Mouse (Mus musculus): Measurements from ENCODE around the gene Parp8. TPM values are rescaled to one million over a fixed set of nuclear protein-coding genes. Genes with fewer than 3 reads are reported as not detected.

The Parp8 gene
- total and polyA plus RNA-seq, 3 experiments, result 7.9 to 9.5 (median 9.2) TPM

DNA sequence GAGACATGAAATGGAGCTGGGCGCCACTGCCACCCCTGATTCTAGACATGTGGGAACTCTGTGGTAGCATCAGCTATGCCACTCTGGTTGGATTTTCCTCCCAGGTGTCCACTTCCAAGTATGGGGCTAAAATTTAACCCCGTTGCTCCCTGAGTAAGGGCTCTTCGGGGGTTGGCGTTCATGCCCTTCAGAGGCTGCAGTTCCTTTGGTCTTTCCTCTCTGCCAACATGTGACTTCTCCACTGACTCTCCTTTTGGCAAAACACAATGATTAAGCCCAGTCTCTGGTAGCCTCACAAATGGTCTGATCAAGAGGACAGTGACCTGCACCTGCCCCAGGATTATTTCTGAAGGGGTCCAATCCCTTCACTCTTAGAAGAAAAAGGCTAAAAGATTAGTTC lies 56.4 kb downstream of the Parp8 start:
- Histone ChIP-seq H3K36me3 (ENCODE audit: control insufficient read depth, insufficient read depth, low read length) (no peaks in the 10 kb centered on the region; the same call in 1 of the 2 replicates), H3K27me3 (ENCODE audit: control insufficient read depth, insufficient read depth, low read length) (no peaks in the 10 kb centered on the region), H3K4me3 (no peak overlapping the region), H3K27ac (no peak overlapping the region), H3K9ac (ENCODE audit: low read depth, low read length) (no peak overlapping the region), H3K4me1 (ENCODE audit: control insufficient read depth, insufficient read depth, low read length) (peaks cover 2% of the 10 kb centered on the region), H3K79me2 (replicated peaks; ENCODE audit: control insufficient read depth, insufficient read depth, low read length) (peaks cover 1% of the 10 kb centered on the region; the same call in 1 of the 2 replicates)
- intact Hi-C loops (cut with DNase I), result no loop called here
- WGBS, result 96% methylated on average over 4 of the region's 4 CpGs
- TF ChIP-seq EP300 (IDR thresholded peaks at IDR 0.05; ENCODE audit: insufficient read depth, low read depth, low read length), result no peak
- no peak for TF ChIP-seq POLR2A (IDR thresholded peaks at IDR 0.05; ENCODE audit: insufficient read depth, low read depth, low read length)
- no peak for TF ChIP-seq CTCF (IDR thresholded peaks at IDR 0.05)
- DNase-seq, result no peak

DNA sequence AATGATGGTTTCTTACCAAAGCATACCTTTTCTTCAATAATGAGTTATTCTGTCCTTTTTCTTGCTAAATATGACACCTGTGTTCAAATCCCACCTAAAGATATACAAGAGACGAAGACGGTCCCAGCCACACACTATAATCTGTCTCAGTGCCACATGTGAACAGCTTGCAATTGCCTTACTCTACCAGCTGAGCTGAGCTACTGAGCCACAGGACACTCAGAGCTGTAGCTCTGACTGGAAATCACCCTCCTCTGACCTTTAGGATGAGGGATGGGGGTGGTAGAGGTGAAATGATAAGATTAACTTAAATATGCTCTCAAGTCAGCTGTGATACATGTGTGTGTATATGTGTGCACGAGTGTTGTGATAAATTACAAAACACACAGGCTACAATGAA lies 57.9 kb downstream of the Parp8 start:
- Histone ChIP-seq H3K36me3 (ENCODE audit: control insufficient read depth, insufficient read depth, low read length) (no peaks in the 10 kb centered on the region; the same call in none of the 2 replicates), H3K4me3 (no peak overlapping the region), H3K79me2 (replicated peaks; ENCODE audit: control insufficient read depth, insufficient read depth, low read length) (peaks cover 1% of the 10 kb centered on the region; the same call in 1 of the 2 replicates), H3K9ac (ENCODE audit: low read depth, low read length) (no peak overlapping the region), H3K27me3 (ENCODE audit: control insufficient read depth, insufficient read depth, low read length) (no peaks in the 10 kb centered on the region), H3K4me1 (ENCODE audit: control insufficient read depth, insufficient read depth, low read length) (peaks cover 4% of the 10 kb centered on the region), H3K27ac (no peak overlapping the region)
- no peak for DNase-seq
- TF ChIP-seq CTCF (IDR thresholded peaks at IDR 0.05), result no peak
- TF ChIP-seq EP300 (IDR thresholded peaks at IDR 0.05; ENCODE audit: insufficient read depth, low read depth, low read length), result no peak
- TF ChIP-seq POLR2A (IDR thresholded peaks at IDR 0.05; ENCODE audit: insufficient read depth, low read depth, low read length), result no peak
- 76% methylated on average over 3 of the region's 3 CpGs for WGBS
- intact Hi-C loops (cut with DNase I), result no loop called here

DNA sequence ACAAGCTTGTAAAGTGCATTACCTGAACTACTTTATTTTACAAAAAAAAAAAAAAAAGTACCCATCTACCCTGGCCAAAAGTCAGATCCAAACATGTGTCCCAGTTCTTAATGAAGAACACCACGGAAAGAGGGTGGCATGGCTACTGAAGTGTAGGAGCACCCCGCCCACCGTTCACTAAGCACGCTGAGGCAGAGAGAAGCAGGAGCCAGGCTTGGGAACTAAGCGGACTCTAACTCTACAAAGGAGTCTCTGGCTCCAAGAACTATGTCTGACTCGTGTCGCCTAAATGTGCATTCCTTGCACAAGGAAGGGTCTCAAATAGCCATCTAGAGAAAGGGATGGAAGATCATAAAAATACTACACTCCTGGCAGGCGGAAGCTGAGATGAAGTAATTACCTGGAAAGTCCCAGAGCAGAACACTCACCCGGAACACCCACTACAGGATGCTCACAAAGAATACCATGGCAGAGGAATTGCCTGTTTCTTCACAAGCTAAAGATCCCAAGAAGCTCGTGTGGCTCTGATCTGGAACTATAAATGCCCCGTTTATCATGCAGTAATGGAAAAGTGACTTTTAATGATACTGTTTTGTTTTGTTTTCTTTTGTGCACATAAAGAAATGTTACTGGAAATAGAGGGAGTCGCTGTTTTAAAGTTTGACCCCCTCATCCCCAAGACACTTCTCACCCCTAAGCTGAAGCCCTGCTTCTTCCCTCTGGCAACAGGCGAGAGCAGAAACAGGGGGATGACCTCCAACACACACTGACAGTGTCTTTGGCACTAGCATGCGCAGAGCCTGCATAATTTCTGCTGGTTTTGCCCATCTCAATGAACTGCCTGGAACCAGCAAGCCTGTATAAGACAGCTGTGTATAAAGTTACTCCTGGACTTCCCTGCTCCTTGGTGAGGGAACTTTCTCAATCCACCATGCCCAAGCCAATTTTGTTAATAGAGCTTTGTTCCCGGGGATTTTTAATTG lies 62.6 kb downstream of the Parp8 start:
- WGBS, result 66% methylated on average over 15 of the region's 15 CpGs
- TF ChIP-seq CTCF (IDR thresholded peaks at IDR 0.05) (no peak), POLR2A (IDR thresholded peaks at IDR 0.05; ENCODE audit: insufficient read depth, low read depth, low read length) (no peak), EP300 (IDR thresholded peaks at IDR 0.05; ENCODE audit: insufficient read depth, low read depth, low read length) (no peak)
- H3K79me2 ChIP-seq (replicated peaks; ENCODE audit: control insufficient read depth, insufficient read depth, low read length), result peaks cover 1% of the 10 kb centered on the region; the same call in 1 of the 2 replicates
- no peak overlapping the region for H3K4me3 ChIP-seq
- DNase-seq, result no peak
- no peaks in the 10 kb centered on the region; the same call in 1 of the 2 replicates for H3K36me3 ChIP-seq (ENCODE audit: control insufficient read depth, insufficient read depth, low read length)
- H3K9ac ChIP-seq (ENCODE audit: low read depth, low read length), result no peak overlapping the region
- intact Hi-C loops (cut with DNase I), result no loop called here
- H3K27me3 ChIP-seq (ENCODE audit: control insufficient read depth, insufficient read depth, low read length), result no peaks in the 10 kb centered on the region
- peaks cover 2% of the 10 kb centered on the region for H3K4me1 ChIP-seq (ENCODE audit: control insufficient read depth, insufficient read depth, low read length)
- H3K27ac ChIP-seq, result no peak overlapping the region

DNA sequence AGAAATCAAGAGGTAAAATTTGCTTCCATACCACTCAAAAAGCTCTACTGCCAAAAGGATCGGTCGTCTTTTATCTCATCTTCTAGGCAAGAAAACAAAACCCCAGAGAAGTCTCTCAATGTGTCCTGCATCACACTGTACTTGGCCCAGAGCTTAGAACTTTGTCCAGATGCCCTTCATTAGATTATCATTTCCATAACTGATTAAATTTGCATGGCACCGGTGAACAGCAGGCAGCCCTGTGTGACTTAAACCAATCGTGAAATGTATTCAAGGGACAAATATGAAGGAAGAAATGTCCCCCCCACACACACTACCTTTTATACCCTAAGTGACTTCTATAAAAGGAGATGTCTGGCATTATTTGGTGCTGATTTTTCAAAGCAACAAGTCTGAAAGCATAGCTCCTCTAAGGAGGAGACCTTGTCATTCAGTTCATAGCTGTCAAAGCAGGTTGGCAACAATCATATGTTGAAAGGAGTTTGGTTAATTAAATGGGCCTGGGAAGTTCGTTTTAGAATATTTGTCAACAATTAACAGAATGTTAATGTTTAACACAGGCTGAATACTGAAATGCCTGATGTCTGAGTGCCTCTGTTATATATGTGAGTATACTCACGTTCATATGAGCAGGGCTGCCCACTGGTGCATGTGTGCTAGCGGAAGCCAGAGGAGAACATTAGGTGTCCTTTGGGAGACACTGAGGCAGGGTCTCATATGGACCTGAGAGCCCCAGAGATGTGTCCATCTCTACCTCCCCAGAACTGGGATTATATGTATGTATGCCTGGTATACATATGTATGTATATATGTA lies 66.4 kb downstream of the Parp8 start:
- Histone ChIP-seq H3K9ac (ENCODE audit: low read depth, low read length) (no peak overlapping the region), H3K79me2 (replicated peaks; ENCODE audit: control insufficient read depth, insufficient read depth, low read length) (no peaks in the 10 kb centered on the region; the same call in none of the 2 replicates), H3K27me3 (ENCODE audit: control insufficient read depth, insufficient read depth, low read length) (no peaks in the 10 kb centered on the region), H3K36me3 (ENCODE audit: control insufficient read depth, insufficient read depth, low read length) (peaks cover 2% of the 10 kb centered on the region), H3K4me3 (no peak overlapping the region), H3K4me1 (ENCODE audit: control insufficient read depth, insufficient read depth, low read length) (peaks cover 3% of the 10 kb centered on the region), H3K27ac (no peak overlapping the region)
- intact Hi-C loops (cut with DNase I), result no loop called here
- WGBS, result 71% methylated on average over 7 of the region's 7 CpGs
- TF ChIP-seq CTCF (IDR thresholded peaks at IDR 0.05) (no peak), POLR2A (IDR thresholded peaks at IDR 0.05; ENCODE audit: insufficient read depth, low read depth, low read length) (no peak), EP300 (IDR thresholded peaks at IDR 0.05; ENCODE audit: insufficient read depth, low read depth, low read length) (no peak)
- DNase-seq, result no peak

DNA sequence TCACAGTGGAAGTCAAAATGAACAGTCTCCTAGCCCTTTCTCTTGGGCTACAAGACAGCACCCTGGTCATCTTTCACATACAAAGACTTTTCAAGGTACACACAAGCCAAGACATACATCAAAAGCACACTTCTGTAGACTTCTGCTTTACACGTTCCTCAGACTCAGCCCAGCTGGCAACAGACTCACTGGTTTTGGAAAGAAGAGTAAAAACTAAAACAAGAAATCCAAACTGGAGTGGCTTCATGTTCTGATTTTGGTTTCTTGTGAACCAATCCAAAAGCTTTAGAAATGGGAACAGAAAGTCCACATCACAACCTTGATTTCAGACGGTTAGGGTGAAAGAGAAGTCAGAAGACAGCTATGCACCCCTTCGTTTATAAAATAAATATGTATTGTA lies 67.8 kb downstream of the Parp8 start:
- intact Hi-C loops (cut with DNase I), result no loop called here
- no peaks in the 10 kb centered on the region; the same call in none of the 2 replicates for H3K79me2 ChIP-seq (replicated peaks; ENCODE audit: control insufficient read depth, insufficient read depth, low read length)
- H3K4me3 ChIP-seq, result no peak overlapping the region
- TF ChIP-seq CTCF (IDR thresholded peaks at IDR 0.05) (no peak), POLR2A (IDR thresholded peaks at IDR 0.05; ENCODE audit: insufficient read depth, low read depth, low read length) (no peak), EP300 (IDR thresholded peaks at IDR 0.05; ENCODE audit: insufficient read depth, low read depth, low read length) (no peak)
- H3K27me3 ChIP-seq (ENCODE audit: control insufficient read depth, insufficient read depth, low read length), result no peaks in the 10 kb centered on the region
- no peak for DNase-seq
- peaks cover 1% of the 10 kb centered on the region for H3K4me1 ChIP-seq (ENCODE audit: control insufficient read depth, insufficient read depth, low read length)
- H3K36me3 ChIP-seq (ENCODE audit: control insufficient read depth, insufficient read depth, low read length), result peaks cover 2% of the 10 kb centered on the region
- H3K9ac ChIP-seq (ENCODE audit: low read depth, low read length), result no peak overlapping the region
- no peak overlapping the region for H3K27ac ChIP-seq
- WGBS, result 78% methylated on average over 3 of the region's 3 CpGs

Data from heart, adult 2 months (tissue).